Mouse (Mus musculus): Measurements from ENCODE around the gene Susd5. TPM values are rescaled to one million over a fixed set of nuclear protein-coding genes. Genes with fewer than 3 reads are reported as not detected.

Gene Susd5
- polyA plus RNA-seq (2012; rRNA removed), result 2.8 and 3.4 TPM in 2 replicates

- peak in 1 of 2 experiments; percentile 8 for DNase-seq (ENCODE audit: extremely low spot score in 1 of 2, low spot score in 1 of 2)
Measured at GRCm38 (mm10) chr9:114057090-114057796, at the start of gene Susd5. Gene Susd5, plus strand, starts transcription at chr9:114057140.

- no peak for DNase-seq (ENCODE audit: extremely low spot score in 1 of 2, low spot score in 1 of 2)
Measured at GRCm38 (mm10) chr9:114007850-114008350, 49.0 kb upstream of the Susd5 start.

DNA sequence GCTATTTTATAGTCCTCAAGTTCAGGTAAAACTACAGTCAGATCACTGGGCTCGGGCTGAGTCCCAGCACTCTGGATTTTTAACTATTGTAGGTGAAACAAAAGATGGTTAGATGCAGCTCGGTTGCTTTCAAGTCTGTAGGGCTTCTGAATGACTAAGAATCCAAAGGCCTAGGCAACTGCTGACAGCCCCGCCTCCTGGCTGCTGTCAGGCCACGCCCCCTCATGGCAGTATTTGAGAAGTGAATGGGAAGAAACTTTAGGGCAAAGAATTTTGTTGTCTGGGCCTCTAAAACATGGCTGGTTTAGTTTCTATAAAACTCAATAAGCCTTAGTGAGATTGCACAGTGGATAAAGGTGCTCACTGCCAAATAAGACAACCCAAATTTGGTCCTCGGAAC lies 47.4 kb upstream of the Susd5 start:
- DNase-seq (ENCODE audit: extremely low spot score in 1 of 2, low spot score in 1 of 2), result no peak

DNA sequence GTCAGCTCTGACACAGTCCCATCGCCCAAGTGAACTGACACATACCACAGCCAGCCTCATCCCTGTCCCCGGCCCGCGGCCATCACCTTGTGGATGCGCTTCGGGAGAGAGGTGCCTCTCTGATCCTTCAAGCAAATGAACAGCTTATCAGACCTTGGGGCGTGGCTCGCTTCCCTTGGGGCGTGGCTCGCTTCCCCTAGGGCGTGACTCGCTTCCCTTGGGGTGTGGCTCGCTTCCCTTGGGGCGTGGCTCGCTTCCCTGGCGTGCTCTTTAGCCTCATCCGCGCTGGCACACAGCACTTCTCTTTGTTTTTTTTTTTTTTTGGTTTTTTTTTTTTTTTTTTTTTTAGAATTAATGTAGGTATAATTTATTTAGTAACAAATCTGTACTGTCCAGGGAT lies 45.7 kb upstream of the Susd5 start:
- no peak for DNase-seq (ENCODE audit: extremely low spot score in 1 of 2, low spot score in 1 of 2)

DNA sequence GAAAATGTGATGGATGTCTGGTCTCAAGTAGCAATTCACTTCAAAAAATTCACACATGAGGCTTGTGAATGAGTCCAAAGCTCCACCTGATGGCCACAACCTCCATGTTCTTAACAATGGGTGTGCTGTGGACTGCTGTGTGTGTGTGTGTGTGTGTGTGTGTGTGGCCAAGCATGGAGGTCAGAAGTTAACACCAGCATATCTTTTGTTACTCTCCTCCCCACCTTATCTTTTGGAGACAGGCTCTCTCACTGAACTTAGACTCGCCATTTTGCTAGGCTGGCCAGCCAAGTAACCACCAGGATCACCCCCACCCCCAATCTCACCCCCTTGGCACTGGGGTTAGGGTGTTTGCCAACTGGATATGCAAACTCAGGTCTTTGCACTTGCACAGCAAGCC lies 42.9 kb upstream of the Susd5 start:
- no peak for DNase-seq (ENCODE audit: extremely low spot score in 1 of 2, low spot score in 1 of 2)

DNA sequence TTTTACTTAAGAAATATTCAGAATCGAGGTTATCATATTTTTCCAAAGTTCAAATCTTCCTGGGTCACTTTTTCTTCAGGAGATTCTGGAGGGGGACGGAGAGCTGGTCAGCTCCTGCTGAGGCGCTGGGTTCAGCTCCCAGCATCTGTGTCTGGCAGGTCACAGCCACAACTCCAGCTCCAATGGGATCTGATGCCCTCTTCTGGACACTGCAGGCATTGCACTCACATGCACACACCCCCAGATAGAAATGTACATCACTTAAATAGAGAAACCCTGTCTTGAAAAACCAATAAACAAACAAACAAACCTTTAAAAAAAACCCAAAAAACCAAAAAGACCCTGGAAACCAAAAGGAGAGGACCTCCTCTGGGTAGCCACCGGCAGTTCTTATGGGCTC lies 41.2 kb upstream of the Susd5 start:
- DNase-seq (ENCODE audit: extremely low spot score in 1 of 2, low spot score in 1 of 2), result no peak

GRCm38 (mm10) chr9:114016402-114016801 lies 40.5 kb upstream of the Susd5 start:
- DNase-seq (ENCODE audit: extremely low spot score in 1 of 2, low spot score in 1 of 2), result no peak

- no peak for DNase-seq (ENCODE audit: extremely low spot score in 1 of 2, low spot score in 1 of 2)
Measured at GRCm38 (mm10) chr9:114019012-114019762, 37.8 kb upstream of the Susd5 start.

DNA sequence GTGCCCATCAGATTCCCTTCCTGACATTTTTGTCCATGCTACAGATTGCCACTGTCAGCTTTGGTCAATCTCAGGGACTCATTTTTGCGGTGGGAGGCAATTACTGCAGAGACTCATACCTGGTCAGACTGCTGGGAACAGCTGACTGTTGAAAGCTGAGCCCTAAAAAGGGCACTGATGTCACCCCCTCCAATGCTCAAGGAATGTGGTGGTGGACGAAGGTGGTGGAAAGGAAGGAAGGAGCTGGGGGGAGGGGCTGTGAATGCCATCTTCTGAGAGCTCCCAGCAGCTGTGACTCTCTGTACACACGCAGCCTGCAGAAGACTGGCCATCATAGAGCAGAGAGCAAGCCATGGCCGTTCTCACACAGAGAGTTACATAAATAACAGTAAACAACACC lies 34.8 kb upstream of the Susd5 start:
- DNase-seq (ENCODE audit: extremely low spot score in 1 of 2, low spot score in 1 of 2), result no peak

- no peak for DNase-seq (ENCODE audit: extremely low spot score in 1 of 2, low spot score in 1 of 2)
Measured at GRCm38 (mm10) chr9:114025182-114025581, 31.8 kb upstream of the Susd5 start.

- no peak for DNase-seq (ENCODE audit: extremely low spot score in 1 of 2, low spot score in 1 of 2)
Measured at GRCm38 (mm10) chr9:114025846-114026245, 31.1 kb upstream of the Susd5 start.

GRCm38 (mm10) chr9:114026261-114026934 lies 30.5 kb upstream of the Susd5 start:
- peak; percentile 76 to 89 for DNase-seq (ENCODE audit: extremely low spot score in 1 of 2, low spot score in 1 of 2)

DNA sequence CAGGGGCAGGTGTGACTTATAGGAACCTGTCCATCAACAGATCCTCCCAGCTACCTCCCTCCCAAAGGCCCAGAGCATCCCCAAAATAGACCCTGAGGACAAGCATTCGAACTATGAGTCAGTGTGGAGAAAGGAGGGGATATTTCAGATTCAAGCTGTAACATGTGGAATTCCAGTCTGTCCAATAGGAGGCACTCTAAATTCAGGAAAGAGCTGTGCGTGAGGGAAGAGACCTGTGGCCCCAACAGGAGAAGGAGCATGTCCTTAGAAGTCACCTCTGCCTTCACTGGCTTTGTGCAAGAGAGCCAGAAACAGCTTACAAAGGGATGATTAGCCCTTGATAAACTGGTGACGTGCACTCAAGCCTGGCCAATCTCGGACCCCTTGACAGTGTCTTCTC lies 16.0 kb upstream of the Susd5 start:
- no peak for DNase-seq (ENCODE audit: extremely low spot score in 1 of 2, low spot score in 1 of 2)

GRCm38 (mm10) chr9:114042490-114042889 lies 14.4 kb upstream of the Susd5 start:
- no peak for DNase-seq (ENCODE audit: extremely low spot score in 1 of 2, low spot score in 1 of 2)

DNA sequence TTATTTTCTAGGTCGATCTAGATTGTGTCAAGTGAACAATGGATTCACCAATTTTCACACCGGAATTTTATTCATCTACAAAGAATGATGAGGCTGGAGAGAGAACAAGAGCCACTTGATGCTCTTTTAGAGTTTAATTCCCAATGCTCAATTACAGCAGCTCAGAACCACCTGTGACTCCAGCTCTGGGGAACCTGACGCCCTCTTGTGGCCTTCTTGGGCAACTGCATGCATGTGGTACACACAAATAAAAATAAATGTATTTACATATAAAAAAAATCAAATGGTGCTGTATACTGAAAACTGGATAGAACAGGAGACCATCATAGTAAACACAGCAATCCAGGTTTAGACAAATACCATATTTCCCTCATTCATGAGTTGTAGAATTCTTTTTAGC lies 12.5 kb upstream of the Susd5 start:
- no peak for DNase-seq (ENCODE audit: extremely low spot score in 1 of 2, low spot score in 1 of 2)

DNA sequence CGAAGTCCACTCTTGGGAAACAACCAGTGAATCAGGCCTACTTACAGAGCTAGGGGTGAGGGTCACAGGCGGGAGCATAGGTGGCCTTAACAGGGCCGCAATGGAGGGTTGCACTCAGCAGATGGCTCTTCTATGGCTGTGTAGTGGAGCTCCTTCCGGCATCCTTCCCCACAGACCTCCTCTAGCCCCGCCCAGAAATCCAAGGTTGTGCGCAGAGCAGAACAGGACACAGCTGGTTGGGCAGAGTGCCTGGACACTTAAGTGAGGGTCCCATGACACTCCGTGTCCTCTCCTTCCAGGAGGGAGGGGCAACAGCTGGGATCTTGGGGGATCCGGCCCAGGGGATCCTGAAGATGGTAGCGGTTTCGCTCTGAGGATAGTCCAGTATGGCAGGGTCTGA lies 10.9 kb upstream of the Susd5 start, which contains the start of gene Fbxl2:
TSS of gene Fbxl2 (minus strand) at position 164 of the 400 bp plus-strand sequence.
- DNase-seq (ENCODE audit: extremely low spot score in 1 of 2, low spot score in 1 of 2), result no peak

GRCm38 (mm10) chr9:114046676-114047075 lies 10.3 kb upstream of the Susd5 start:
- DNase-seq (ENCODE audit: extremely low spot score in 1 of 2, low spot score in 1 of 2), result no peak

DNA sequence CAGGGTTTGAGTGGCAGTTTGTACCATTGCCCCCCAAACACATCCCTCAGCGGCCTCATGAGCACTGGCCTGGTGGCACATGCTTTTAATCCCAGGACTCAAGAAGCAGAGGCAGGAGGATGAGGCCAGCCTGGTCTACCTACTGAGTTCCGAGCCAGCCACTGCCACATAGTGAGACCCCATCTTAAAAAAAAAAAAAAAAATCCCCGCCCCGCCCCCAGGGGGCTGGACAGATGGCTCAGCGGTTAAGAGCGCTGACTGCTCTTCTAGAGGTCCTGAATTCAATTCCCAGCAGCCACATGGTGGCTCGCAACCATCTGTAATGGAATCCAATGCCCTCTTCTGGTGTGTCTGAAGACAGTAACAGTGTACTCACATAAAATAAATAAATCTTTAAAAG lies 6.8 kb upstream of the Susd5 start:
- DNase-seq (ENCODE audit: extremely low spot score in 1 of 2, low spot score in 1 of 2), result no peak

- peak in 1 of 2 experiments; percentile 56 for DNase-seq (ENCODE audit: extremely low spot score in 1 of 2, low spot score in 1 of 2)
Measured at GRCm38 (mm10) chr9:114050778-114051177, 6.2 kb upstream of the Susd5 start.

- no peak for DNase-seq (ENCODE audit: extremely low spot score in 1 of 2, low spot score in 1 of 2)
Measured at GRCm38 (mm10) chr9:114052031-114052430, 4.9 kb upstream of the Susd5 start.

DNA sequence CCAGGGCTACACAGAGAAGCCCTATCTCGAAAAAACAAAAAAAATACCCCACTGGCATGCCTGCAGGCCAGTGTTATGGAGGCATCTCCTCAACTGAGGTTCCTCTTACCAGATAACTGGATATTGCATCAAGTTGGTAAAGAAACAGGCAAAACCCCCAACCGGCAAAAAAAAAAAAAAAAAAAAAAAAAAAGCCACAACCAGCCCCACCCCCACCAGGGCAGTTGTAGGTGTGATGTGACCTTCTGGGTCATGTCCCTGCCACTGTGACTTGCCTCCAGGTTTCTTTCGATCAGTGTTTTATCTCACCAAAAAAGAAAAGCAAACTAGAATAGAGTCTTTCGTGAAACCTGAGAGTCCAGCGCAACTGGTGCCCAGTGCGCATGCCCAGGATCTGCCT lies 4.1 kb upstream of the Susd5 start:
- no peak for DNase-seq (ENCODE audit: extremely low spot score in 1 of 2, low spot score in 1 of 2)

All from frontal cortex, adult 2 months (tissue).